Mouse (Mus musculus): ENCODE results near the gene Nt5c2.

DNA sequence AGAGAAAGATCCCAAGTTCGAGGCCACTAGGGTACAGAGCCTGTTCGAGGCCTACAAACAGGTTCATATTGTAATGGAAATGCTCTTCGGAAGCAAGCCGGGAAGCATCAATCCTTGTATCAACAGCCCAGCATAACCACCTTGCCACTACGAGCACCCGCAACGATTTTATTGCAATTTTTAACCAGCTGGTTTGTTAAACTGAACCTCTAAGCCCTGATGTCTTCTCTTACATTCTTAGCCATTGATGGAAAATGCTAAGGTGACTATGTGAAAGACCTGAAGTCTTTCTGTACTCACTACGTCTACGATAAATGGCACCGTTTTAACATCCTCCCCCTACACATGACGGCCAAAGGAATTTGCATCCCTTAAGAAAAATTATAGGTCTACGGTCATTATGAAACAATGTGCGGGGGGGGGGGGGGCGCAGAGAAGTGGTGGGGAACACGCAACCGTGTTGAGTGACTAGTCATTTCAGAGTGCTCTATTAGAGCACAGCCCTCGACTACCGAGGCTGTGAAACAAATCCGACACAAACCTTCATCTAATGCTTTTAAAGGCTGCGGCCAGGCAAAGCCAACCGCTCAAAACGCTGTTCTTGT is 53.8 kb downstream of the Nt5c2 start:
- TF ChIP-seq CTCF (IDR thresholded peaks at IDR 0.05; ENCODE audit: insufficient read depth, low read length) (no peak), POLR2A (IDR thresholded peaks at IDR 0.05; ENCODE audit: borderline replicate concordance, extremely low read depth, low read depth, low read length) (no peak)

Measured in lung, adult 2 months (tissue).